Mouse (Mus musculus): ENCODE measurements around the gene Gadd45gip1.
"Not testable (repeated sequence)": the region's sequence is repeated elsewhere in the genome, so short reads cannot be mapped to it uniquely, and the experiment has no call there.

Gadd45gip1 gene

GRCm38 (mm10) chr8:84797256-84797797 lies 34.0 kb upstream of the Gadd45gip1 start:
- DNase-seq (ENCODE audit: low spot score in 2 of 2), result no peak

- DNase-seq (ENCODE audit: low spot score in 2 of 2), result no peak
Measured at GRCm38 (mm10) chr8:84797971-84798370, 33.4 kb upstream of the Gadd45gip1 start.

- DNase-seq (ENCODE audit: low spot score in 2 of 2), result no peak
Measured at GRCm38 (mm10) chr8:84798446-84799135, 32.7 kb upstream of the Gadd45gip1 start.

- peak; percentile 73 to 75 for DNase-seq (ENCODE audit: low spot score in 2 of 2)
Measured at GRCm38 (mm10) chr8:84799136-84799931, 32.0 kb upstream of the Gadd45gip1 start.

- DNase-seq (ENCODE audit: low spot score in 2 of 2), result peak; percentile 55 to 78
Measured at GRCm38 (mm10) chr8:84799999-84800831, 31.1 kb upstream of the Gadd45gip1 start, which contains the start of gene Nfix. Gene Nfix, minus strand, starts transcription at chr8:84800344.

GRCm38 (mm10) chr8:84806031-84806430 lies 25.3 kb upstream of the Gadd45gip1 start:
- no peak for DNase-seq (ENCODE audit: low spot score in 2 of 2)

- no peak for DNase-seq (ENCODE audit: low spot score in 2 of 2)
Measured at GRCm38 (mm10) chr8:84809109-84809940, 22.0 kb upstream of the Gadd45gip1 start.

- no peak for DNase-seq (ENCODE audit: low spot score in 2 of 2)
Measured at GRCm38 (mm10) chr8:84809941-84810280, 21.4 kb upstream of the Gadd45gip1 start.

- peak; percentile 93 to 94 for DNase-seq (ENCODE audit: low spot score in 2 of 2)
Measured at GRCm38 (mm10) chr8:84810896-84811295, 20.4 kb upstream of the Gadd45gip1 start.

- no peak for DNase-seq (ENCODE audit: low spot score in 2 of 2)
Measured at GRCm38 (mm10) chr8:84811303-84811702, 20.0 kb upstream of the Gadd45gip1 start.

GRCm38 (mm10) chr8:84813059-84813458 lies 18.3 kb upstream of the Gadd45gip1 start:
- peak; percentile 86 to 92 for DNase-seq (ENCODE audit: low spot score in 2 of 2)

GRCm38 (mm10) chr8:84813830-84814229 lies 17.5 kb upstream of the Gadd45gip1 start:
- DNase-seq (ENCODE audit: low spot score in 2 of 2), result no peak

- no peak for DNase-seq (ENCODE audit: low spot score in 2 of 2)
Measured at GRCm38 (mm10) chr8:84814240-84814554, 17.1 kb upstream of the Gadd45gip1 start.

- DNase-seq (ENCODE audit: low spot score in 2 of 2), result peak in 1 of 2 experiments; percentile 22
Measured at GRCm38 (mm10) chr8:84814555-84815441, 16.5 kb upstream of the Gadd45gip1 start.

- DNase-seq (ENCODE audit: low spot score in 2 of 2), result peak; percentile 98 to 99
Measured at GRCm38 (mm10) chr8:84815547-84815946, 15.8 kb upstream of the Gadd45gip1 start.

- no peak for DNase-seq (ENCODE audit: low spot score in 2 of 2)
Measured at GRCm38 (mm10) chr8:84816117-84816516, 15.2 kb upstream of the Gadd45gip1 start.

- DNase-seq (ENCODE audit: low spot score in 2 of 2), result no peak
Measured at GRCm38 (mm10) chr8:84822723-84823122, 8.6 kb upstream of the Gadd45gip1 start, which contains the start of gene Dand5. Gene Dand5, minus strand, starts transcription at chr8:84822823.

- peak; percentile 51 to 78 for DNase-seq (ENCODE audit: low spot score in 2 of 2)
Measured at GRCm38 (mm10) chr8:84823653-84824052, 7.7 kb upstream of the Gadd45gip1 start.

GRCm38 (mm10) chr8:84825636-84826035 lies 5.7 kb upstream of the Gadd45gip1 start:
- peak in 1 of 2 experiments; percentile 56 for DNase-seq (ENCODE audit: low spot score in 2 of 2)

GRCm38 (mm10) chr8:84826518-84826917 lies 4.8 kb upstream of the Gadd45gip1 start:
- not testable (repeated sequence) for DNase-seq (ENCODE audit: low spot score in 2 of 2)

Data from spleen, postnatal 10 days (tissue).